Mouse (Mus musculus) lung, embryonic 14.5 days (tissue): ENCODE measurements around the gene Vmn2r9. TPM values are rescaled to one million over a fixed set of nuclear protein-coding genes. Genes with fewer than 3 reads are reported as not detected.
"Not testable (repeated sequence)": the region's sequence is repeated elsewhere in the genome, so short reads cannot be mapped to it uniquely, and the experiment has no call there.

Experiments
- ATAC-seq: fragments of 200-750 bp; cut with Nextera tagmentation; 2 replicates; pipeline ENCODE4 v1.8.0; 2017; ENCODE audit warnings: mild to moderate bottlenecking, moderate TSS enrichment, moderate library complexity; ENCODE audit not compliant: insufficient read depth
- DNase-seq: peaks from one replicate; pipeline ENCODE4 v3.0.0-alpha.2; 2015
- H3K27ac ChIP-seq: fragments of 300-500 bp; sonication (generic); 2 replicates; pipeline ENCODE4 v1.5.1; 2014; ENCODE audit warnings: low read depth, mild to moderate bottlenecking, moderate library complexity
- H3K27me3 ChIP-seq: fragments of 300-500 bp; sonication (generic); 2 replicates; pipeline ENCODE4 v1.6.1; 2014; ENCODE audit warnings: low read length, control low read depth; ENCODE audit not compliant: insufficient read depth
- H3K36me3 ChIP-seq: fragments of 300-500 bp; sonication (generic); 2 replicates; pipeline ENCODE4 v1.6.1; 2014; ENCODE audit warnings: control low read depth; ENCODE audit not compliant: insufficient read depth
- H3K4me1 ChIP-seq: fragments of 300-500 bp; sonication (generic); 2 replicates; pipeline ENCODE4 v1.6.1; 2014; ENCODE audit warnings: antibody characterized with exemption, control low read depth; ENCODE audit not compliant: insufficient read depth
- H3K4me2 ChIP-seq: fragments of 300-500 bp; sonication (generic); 2 replicates; pipeline ENCODE4 v1.6.1; 2014; ENCODE audit warnings: mild to moderate bottlenecking
- H3K4me3 ChIP-seq: fragments of 300-500 bp; sonication (generic); 2 replicates; pipeline ENCODE4 v1.5.1; 2014; ENCODE audit warnings: low read depth, low read length
- H3K9ac ChIP-seq: fragments of 300-500 bp; sonication (generic); 2 replicates; pipeline ENCODE4 v1.6.1; 2014
- H3K9me3 ChIP-seq: fragments of 300-500 bp; sonication (generic); 2 replicates; pipeline ENCODE4 v1.6.1; 2016; ENCODE audit warnings: low read depth, low read length, control low read depth
- CTCF ChIP-seq: IDR thresholded peaks from 2 replicates; pipeline ENCODE4 v1.5.1; 2016; ENCODE audit warnings: antibody characterized with exemption, low read depth
- WGBS: fragments of 180-500 bp; shearing (Covaris S2); extraction: QIAGEN DNeasy Blood & Tissue Kit; methylation state at CpG from one replicate; pipeline ENCODE4 v1.1.7; 2014; 5-methylcytosine and 5-hydroxymethylcytosine counted together
- polyA plus RNA-seq: library from polyadenylated mRNA; unstranded; fragments of >200 nt; fragmentation: Nextera tagmentation; extraction: Ambion mirVana; gene quantifications from 2 replicates; pipeline ENCODE4 v1.2.1, GENCODE M21; 2014

The Vmn2r9 gene
- polyA plus RNA-seq, 1 experiment from 2014 or later: not detected

- not testable (repeated sequence) for H3K27me3 ChIP-seq, H3K36me3 ChIP-seq, H3K4me1 ChIP-seq, H3K9me3 ChIP-seq, H3K9ac ChIP-seq, H3K4me2 ChIP-seq, H3K4me3 ChIP-seq, ATAC-seq, H3K27ac ChIP-seq
- peak; percentile 74 for TF ChIP-seq CTCF
- 30% methylated on average over 1 of the region's 1 CpGs for WGBS
- DNase-seq: peak; percentile 44
Observed at GRCm38 (mm10) chr5:108790385-108790784, 62.0 kb downstream of the Vmn2r9 start.

Other genes starting within 250 kb of the Vmn2r9 start
- 48.7 and 52.1 TPM in 2 replicates for gene Gak, start 222.8 kb downstream of the Vmn2r9 start, polyA plus RNA-seq
- 26.4 and 29.0 TPM in 2 replicates for gene Tmem175, start 222.8 kb downstream of the Vmn2r9 start, polyA plus RNA-seq
- gene Idua, start 192.3 kb downstream of the Vmn2r9 start, polyA plus RNA-seq: 11.8 and 12.3 TPM in 2 replicates
- gene Dgkq, start 182.9 kb downstream of the Vmn2r9 start, polyA plus RNA-seq: 8.7 and 12.1 TPM in 2 replicates
- 0.60 and 0.70 TPM in 2 replicates for gene Slc26a1, start 177.0 kb downstream of the Vmn2r9 start, polyA plus RNA-seq
- gene Fgfrl1, start 160.2 kb downstream of the Vmn2r9 start, polyA plus RNA-seq: 40.1 and 47.5 TPM in 2 replicates
- gene Rnf212, start 77.6 kb downstream of the Vmn2r9 start, polyA plus RNA-seq: not detected in 2 replicates
- not detected in 2 replicates for gene Tmed11, start 57.2 kb downstream of the Vmn2r9 start, polyA plus RNA-seq
- not detected in 2 replicates for gene Vmn2r8, start 43.8 kb downstream of the Vmn2r9 start, polyA plus RNA-seq
- not detected in 2 replicates for gene Vmn2r10, start 153.9 kb upstream of the Vmn2r9 start, polyA plus RNA-seq
- not detected in 2 replicates for gene Vmn2r11, start 207.0 kb upstream of the Vmn2r9 start, polyA plus RNA-seq
- not detected in 2 replicates for gene Vmn2r12, start 245.3 kb upstream of the Vmn2r9 start, polyA plus RNA-seq